Mouse (Mus musculus) megakaryocyte-erythroid progenitor cell, adult 5-6 weeks (primary cell): ENCODE results near the gene 2310034G01Rik. TPM values are rescaled to one million over a fixed set of nuclear protein-coding genes. Genes with fewer than 3 reads are reported as not detected.

ENCODE experiments used
- ATAC-seq: replicated peaks from 2 replicates; pipeline ENCODE4 v1.8.0; 2016; ENCODE audit warnings: mild to moderate bottlenecking, inconsistent platforms; ENCODE audit not compliant: severe bottlenecking, poor library complexity, low FRiP score, low TSS enrichment
- total RNA-seq, 2 experiments: library from RNA; stranded (forward) in 1 of 2; stranded (reverse) in 1 of 2; fragments of 200-1000, 215-1000 nt in 1 of 2; fragments of >200 nt in 1 of 2; fragmentation: Nextera tagmentation in 1 of 2; gene quantifications; 2 replicates each; pipeline ENCODE4 v1.2.3; 2014 to 2017

The 2310034G01Rik gene
- total RNA-seq, 2 experiments from 2014 or later = 0.55 to 0.56 TPM

- ATAC-seq = peak; percentile 56
These were observed 44.5 kb downstream of the 2310034G01Rik start for GRCm38 (mm10) chr19:46305432-46306267.

DNA sequence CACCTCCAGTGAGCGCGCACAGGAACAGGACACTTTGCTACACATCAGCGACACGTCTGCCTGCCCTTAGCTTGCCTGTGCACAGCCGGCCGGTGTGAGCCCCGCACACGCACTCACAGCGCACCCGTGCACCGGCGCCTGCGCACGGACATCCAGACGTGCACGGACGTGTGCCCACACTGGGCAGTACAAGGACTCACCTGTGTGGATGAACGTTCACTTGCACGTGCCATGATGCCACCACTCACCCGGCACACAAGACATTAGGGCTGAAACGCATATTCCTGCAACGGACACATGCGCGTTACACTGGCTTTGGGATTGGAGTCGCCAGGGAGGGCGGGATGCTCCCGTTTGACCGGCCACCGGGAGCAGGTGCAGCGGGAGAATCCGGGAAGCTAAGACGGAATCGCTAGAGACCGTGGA is 45.2 kb downstream of the 2310034G01Rik start:
- ATAC-seq = peak; percentile 40

GRCm38 (mm10) chr19:46304216-46304841 is 45.8 kb downstream of the 2310034G01Rik start, which contains the start of gene Nfkb2:
TSS of gene Nfkb2 (plus strand) at chr19:46304320.
- ATAC-seq = peak; percentile 81

- no peak for ATAC-seq
These were observed 46.6 kb downstream of the 2310034G01Rik start for GRCm38 (mm10) chr19:46303251-46304215.

DNA sequence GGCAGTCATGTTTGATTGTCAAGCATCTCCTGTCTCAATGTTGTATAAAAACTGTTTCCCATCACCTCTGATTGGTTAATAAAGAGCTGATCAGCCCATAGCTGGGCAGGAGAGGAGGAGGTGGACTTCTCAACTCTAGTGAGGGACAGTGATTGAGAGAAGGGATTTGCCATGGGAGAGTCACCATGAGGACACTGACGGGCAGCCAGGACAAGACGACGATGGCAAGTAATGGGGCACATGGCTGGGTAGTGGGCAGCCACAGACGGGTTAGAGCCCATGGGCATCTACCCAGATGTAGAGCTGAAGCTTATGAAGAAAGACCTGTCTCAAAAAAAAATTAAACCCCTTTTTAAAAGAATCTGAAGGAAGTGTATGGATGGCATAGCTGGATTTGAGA is 47.6 kb downstream of the 2310034G01Rik start:
- ATAC-seq = no peak

GRCm38 (mm10) chr19:46300294-46301045 is 49.6 kb downstream of the 2310034G01Rik start:
- no peak for ATAC-seq

Other genes with a start within 250 kb of the 2310034G01Rik start
- not detected in 2 replicates for gene Elovl3, start 218.4 kb downstream of the 2310034G01Rik start, total RNA-seq (2014; fragmentation: Nextera tagmentation)
- gene Elovl3, start 218.4 kb downstream of the 2310034G01Rik start, total RNA-seq (2017) = not detected in 2 replicates
- not detected in 2 replicates for gene Pitx3, start 202.0 kb downstream of the 2310034G01Rik start, total RNA-seq (2014; fragmentation: Nextera tagmentation)
- gene Pitx3, start 202.0 kb downstream of the 2310034G01Rik start, total RNA-seq (2017) = not detected in 2 replicates
- 48.7 and 56.7 TPM in 2 replicates for gene Gbf1, start 197.8 kb downstream of the 2310034G01Rik start, total RNA-seq (2014; fragmentation: Nextera tagmentation)
- gene Gbf1, start 197.8 kb downstream of the 2310034G01Rik start, total RNA-seq (2017) = 23.4 and 38.9 TPM in 2 replicates
- gene Nfkb2, start 46.0 kb downstream of the 2310034G01Rik start, total RNA-seq (2014; fragmentation: Nextera tagmentation) = 2.8 and 5.6 TPM in 2 replicates
- gene Nfkb2, start 46.0 kb downstream of the 2310034G01Rik start, total RNA-seq (2017) = 4.9 and 6.1 TPM in 2 replicates
- gene Psd, start 23.1 kb downstream of the 2310034G01Rik start, total RNA-seq (2014; fragmentation: Nextera tagmentation) = 3.4 and 7.1 TPM in 2 replicates
- gene Psd, start 23.1 kb downstream of the 2310034G01Rik start, total RNA-seq (2017) = 0.99 TPM in 1 of 2 replicates, not detected in the other
- 4.7 TPM in 1 of 2 replicates, not detected in the other for gene Fbxl15, start 22.1 kb downstream of the 2310034G01Rik start, total RNA-seq (2014; fragmentation: Nextera tagmentation)
- gene Fbxl15, start 22.1 kb downstream of the 2310034G01Rik start, total RNA-seq (2017) = 0.42 and 2.5 TPM in 2 replicates
- gene Cuedc2, start 11.6 kb downstream of the 2310034G01Rik start, total RNA-seq (2014; fragmentation: Nextera tagmentation) = 58.5 and 61.2 TPM in 2 replicates
- gene Cuedc2, start 11.6 kb downstream of the 2310034G01Rik start, total RNA-seq (2017) = 100 and 121 TPM in 2 replicates
- 15.0 and 16.5 TPM in 2 replicates for gene Mfsd13a, start 9.2 kb downstream of the 2310034G01Rik start, total RNA-seq (2014; fragmentation: Nextera tagmentation)
- gene Mfsd13a, start 9.2 kb downstream of the 2310034G01Rik start, total RNA-seq (2017) = 1.3 and 1.7 TPM in 2 replicates
- gene Actr1a, start 45.4 kb upstream of the 2310034G01Rik start, total RNA-seq (2014; fragmentation: Nextera tagmentation) = 86.5 and 93.6 TPM in 2 replicates
- 67.5 and 90.5 TPM in 2 replicates for gene Actr1a, start 45.4 kb upstream of the 2310034G01Rik start, total RNA-seq (2017)
- 16.3 and 19.9 TPM in 2 replicates for gene Sufu, start 46.6 kb upstream of the 2310034G01Rik start, total RNA-seq (2014; fragmentation: Nextera tagmentation)
- 4.5 and 7.4 TPM in 2 replicates for gene Sufu, start 46.6 kb upstream of the 2310034G01Rik start, total RNA-seq (2017)
- 20.8 and 22.3 TPM in 2 replicates for gene Trim8, start 151.4 kb upstream of the 2310034G01Rik start, total RNA-seq (2014; fragmentation: Nextera tagmentation)
- gene Trim8, start 151.4 kb upstream of the 2310034G01Rik start, total RNA-seq (2017) = 9.9 and 18.2 TPM in 2 replicates
- gene Arl3, start 222.9 kb upstream of the 2310034G01Rik start, total RNA-seq (2014; fragmentation: Nextera tagmentation) = 14.2 and 17.8 TPM in 2 replicates
- 22.6 and 31.7 TPM in 2 replicates for gene Arl3, start 222.9 kb upstream of the 2310034G01Rik start, total RNA-seq (2017)
- gene Sfxn2, start 223.1 kb upstream of the 2310034G01Rik start, total RNA-seq (2014; fragmentation: Nextera tagmentation) = 10.6 and 20.1 TPM in 2 replicates
- 9.8 and 21.1 TPM in 2 replicates for gene Sfxn2, start 223.1 kb upstream of the 2310034G01Rik start, total RNA-seq (2017)
- 16.1 and 24.1 TPM in 2 replicates for gene Wbp1l, start 248.8 kb upstream of the 2310034G01Rik start, total RNA-seq (2014; fragmentation: Nextera tagmentation)
- 17.9 and 20.8 TPM in 2 replicates for gene Wbp1l, start 248.8 kb upstream of the 2310034G01Rik start, total RNA-seq (2017)